Mouse (Mus musculus): ENCODE results near the gene Vapa. TPM values are rescaled to one million over a fixed set of nuclear protein-coding genes. Genes with fewer than 3 reads are reported as not detected.

The Vapa gene
- polyA plus RNA-seq, 1 experiment: 60.4 TPM

DNA sequence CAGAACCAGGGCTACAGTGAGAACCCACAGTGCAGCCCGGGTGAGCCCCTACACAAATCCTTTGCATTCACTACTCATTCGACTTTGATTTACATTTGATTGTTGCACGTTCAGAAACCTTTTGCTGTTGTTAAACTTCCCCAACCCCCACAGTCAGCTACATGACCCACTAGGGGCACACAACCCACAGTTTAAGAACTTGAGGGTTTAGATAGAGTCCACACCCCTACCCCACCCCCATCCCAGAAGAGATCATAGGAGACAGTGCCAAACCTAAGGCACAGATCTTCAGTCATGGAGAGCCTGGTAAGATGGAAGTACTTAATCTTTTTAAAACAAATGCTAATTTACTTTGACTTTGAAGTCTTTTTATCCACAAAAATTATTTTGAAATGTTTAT is 2.3 kb upstream of the Vapa start:
- WGBS: 33% methylated on average over 3 of the region's 3 CpGs
- H3K4me1 ChIP-seq (ENCODE audit: control insufficient read depth, insufficient read depth, low read length): no peaks in the 10 kb centered on the region
- TF ChIP-seq CTCF (IDR thresholded peaks at IDR 0.05; ENCODE audit: control insufficient read depth, insufficient read depth, low read length): no peak
- TF ChIP-seq POLR2A (IDR thresholded peaks at IDR 0.05; ENCODE audit: borderline replicate concordance, control insufficient read depth, low read depth, low read length): no peak
- no peak overlapping the region for H3K27ac ChIP-seq (ENCODE audit: control insufficient read depth, insufficient read depth, low read depth, low read length, poor library complexity)
- H3K4me3 ChIP-seq (replicated peaks; ENCODE audit: control insufficient read depth, low read depth, low read length): no peak overlapping the region

DNA sequence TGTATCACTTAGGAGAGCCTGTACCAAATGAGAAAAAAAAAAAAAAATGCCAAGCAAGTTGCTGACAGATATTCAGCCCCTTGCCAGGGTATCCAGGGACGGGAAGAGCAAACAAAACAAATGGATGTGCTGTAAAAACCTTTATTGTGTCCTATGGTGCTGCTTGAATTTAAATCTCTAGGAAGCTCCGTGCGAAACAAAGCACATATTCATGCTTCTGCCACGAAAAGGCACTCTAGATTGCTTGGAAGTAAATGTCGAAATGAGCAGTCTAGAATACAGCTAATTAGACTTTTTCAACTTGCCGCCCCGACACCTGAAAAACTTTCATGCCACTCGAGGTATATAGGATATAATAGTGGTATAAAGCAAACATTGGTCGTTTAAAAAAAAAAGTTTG is 1.1 kb upstream of the Vapa start:
- WGBS: 5% methylated on average over 9 of the region's 9 CpGs
- peaks cover 2% of the 10 kb centered on the region for H3K4me1 ChIP-seq (ENCODE audit: control insufficient read depth, insufficient read depth, low read length)
- H3K27ac ChIP-seq (ENCODE audit: control insufficient read depth, insufficient read depth, low read depth, low read length, poor library complexity): no peak overlapping the region; the same call in 1 of the 2 replicates
- H3K4me3 ChIP-seq (replicated peaks; ENCODE audit: control insufficient read depth, low read depth, low read length): peak overlapping the region; percentile 80
- TF ChIP-seq CTCF (IDR thresholded peaks at IDR 0.05; ENCODE audit: control insufficient read depth, insufficient read depth, low read length) (no peak), POLR2A (IDR thresholded peaks at IDR 0.05; ENCODE audit: borderline replicate concordance, control insufficient read depth, low read depth, low read length) (no peak)

DNA sequence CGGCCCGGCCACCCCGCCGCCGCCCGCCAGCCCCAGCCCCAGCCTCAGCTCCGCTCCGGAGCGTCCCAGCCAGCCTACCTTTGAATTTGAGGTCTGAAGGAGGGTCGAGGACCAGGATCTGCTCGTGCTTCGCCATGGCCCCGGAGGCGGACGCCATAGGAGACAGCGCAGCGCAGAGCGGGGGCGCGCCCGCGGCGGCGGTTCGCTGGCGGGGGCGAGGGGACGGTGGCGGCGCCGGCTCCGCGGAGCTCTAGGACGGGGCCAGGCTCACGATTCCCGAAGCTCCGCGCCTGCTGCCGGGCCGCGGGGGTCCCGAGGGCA is 253 bp downstream of the Vapa start:
- Histone ChIP-seq H3K4me3 (replicated peaks; ENCODE audit: control insufficient read depth, low read depth, low read length) (peak overlapping the region; percentile 78), H3K27ac (ENCODE audit: control insufficient read depth, insufficient read depth, low read depth, low read length, poor library complexity) (peak overlapping the region; percentile 97), H3K4me1 (ENCODE audit: control insufficient read depth, insufficient read depth, low read length) (peaks cover 5% of the 10 kb centered on the region)
- TF ChIP-seq POLR2A (IDR thresholded peaks at IDR 0.05; ENCODE audit: borderline replicate concordance, control insufficient read depth, low read depth, low read length) (no peak), CTCF (IDR thresholded peaks at IDR 0.05; ENCODE audit: control insufficient read depth, insufficient read depth, low read length) (no peak)
- WGBS: 2% methylated on average over 39 of the region's 42 CpGs

DNA sequence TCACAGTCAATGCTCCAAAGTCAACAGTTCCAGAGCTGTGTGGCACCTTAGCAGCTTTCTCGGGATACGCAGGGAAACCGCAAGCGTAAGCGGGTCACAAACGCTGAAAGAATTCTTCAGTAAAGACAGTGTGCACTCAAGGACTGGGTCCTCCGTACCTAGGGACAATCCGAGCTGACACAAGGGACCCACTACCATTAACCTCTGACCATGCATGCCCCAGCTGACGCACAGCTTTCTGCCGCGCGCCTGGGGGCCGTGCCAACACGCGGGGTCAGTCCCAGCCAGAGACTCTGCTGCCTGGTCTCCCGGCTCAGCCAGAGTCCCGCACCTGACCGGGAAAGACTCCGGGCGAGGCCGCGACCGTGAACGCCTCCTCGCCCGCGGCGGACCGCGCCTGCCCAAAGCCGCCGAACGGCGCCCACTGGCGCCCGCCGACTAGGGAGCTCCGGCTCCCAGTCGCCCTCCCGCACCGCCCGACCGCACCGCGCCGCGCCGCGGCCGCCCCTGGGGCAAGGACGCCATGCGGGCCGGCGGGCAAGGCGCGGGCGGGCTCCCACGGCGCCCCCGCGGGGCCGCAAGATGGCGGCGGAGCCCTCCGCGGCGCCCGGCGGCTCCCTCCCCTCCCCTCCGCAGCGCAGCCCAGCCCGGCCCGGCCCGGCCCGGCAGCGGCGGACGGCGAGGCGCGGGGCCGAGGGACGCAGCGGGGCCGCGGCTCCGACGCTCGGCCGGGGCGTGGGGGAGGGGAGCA is 789 bp downstream of the Vapa start:
- H3K4me1 ChIP-seq (ENCODE audit: control insufficient read depth, insufficient read depth, low read length): peaks cover 6% of the 10 kb centered on the region

DNA sequence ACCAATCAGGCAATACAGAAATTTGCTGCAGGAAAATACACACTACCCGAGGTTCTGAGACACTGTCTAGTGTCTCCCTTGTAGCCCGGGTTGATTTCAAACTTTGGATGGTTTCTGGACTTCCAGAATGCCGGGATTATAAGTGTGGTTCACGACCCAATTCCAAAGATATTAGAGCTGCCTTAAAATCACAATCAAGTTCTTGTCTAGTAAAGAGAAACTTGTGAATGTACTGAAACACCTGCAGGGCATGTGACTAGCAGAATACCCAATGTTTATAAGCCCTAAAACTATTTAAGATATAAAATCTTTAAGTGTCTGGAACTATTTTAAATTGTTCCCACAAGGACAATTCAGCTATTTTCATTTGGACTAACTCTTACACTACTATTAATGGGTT is 1.6 kb downstream of the Vapa start:
- WGBS: 4% methylated on average over 4 of the region's 4 CpGs
- peak overlapping the region; percentile 78 for H3K4me3 ChIP-seq (replicated peaks; ENCODE audit: control insufficient read depth, low read depth, low read length)

More for the DNA sequence above, 789 bp downstream of the Vapa start:
- Histone ChIP-seq H3K4me3 (replicated peaks; ENCODE audit: control insufficient read depth, low read depth, low read length) (peak overlapping the region; percentile 78), H3K27ac (ENCODE audit: control insufficient read depth, insufficient read depth, low read depth, low read length, poor library complexity) (peak overlapping the region; percentile 97)
- TF ChIP-seq POLR2A (IDR thresholded peaks at IDR 0.05; ENCODE audit: borderline replicate concordance, control insufficient read depth, low read depth, low read length): no peak
- no peak for TF ChIP-seq CTCF (IDR thresholded peaks at IDR 0.05; ENCODE audit: control insufficient read depth, insufficient read depth, low read length)
- 8% methylated on average over 91 of the region's 91 CpGs for WGBS

DNA sequence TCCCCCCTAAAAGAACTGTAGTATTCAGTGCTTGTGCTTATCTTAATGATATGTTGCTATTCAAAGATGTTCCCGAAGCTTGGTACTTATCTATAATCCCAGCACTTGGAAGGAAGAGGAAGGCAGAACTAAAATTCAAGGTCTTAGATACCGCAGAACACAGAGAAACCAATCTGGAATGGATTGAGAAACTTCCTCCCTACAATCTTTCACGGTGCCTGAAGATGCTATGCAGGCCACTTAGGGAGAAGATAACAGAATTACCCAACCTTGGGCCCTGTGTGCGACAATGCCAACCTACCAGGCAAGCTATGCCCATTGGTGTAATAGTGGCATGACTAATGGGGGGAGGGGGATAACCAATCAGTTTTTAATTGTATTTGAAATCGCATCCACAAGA is 4.6 kb downstream of the Vapa start:
- peaks cover 13% of the 10 kb centered on the region for H3K4me1 ChIP-seq (ENCODE audit: control insufficient read depth, insufficient read depth, low read length)
- H3K27ac ChIP-seq (ENCODE audit: control insufficient read depth, insufficient read depth, low read depth, low read length, poor library complexity): peak overlapping the region; percentile 11; the same call in 1 of the 2 replicates
- TF ChIP-seq POLR2A (IDR thresholded peaks at IDR 0.05; ENCODE audit: borderline replicate concordance, control insufficient read depth, low read depth, low read length): no peak
- no peak for TF ChIP-seq CTCF (IDR thresholded peaks at IDR 0.05; ENCODE audit: control insufficient read depth, insufficient read depth, low read length)
- no peak overlapping the region for H3K4me3 ChIP-seq (replicated peaks; ENCODE audit: control insufficient read depth, low read depth, low read length)
- WGBS: 19% methylated on average over 5 of the region's 5 CpGs

More for the DNA sequence above, 1.6 kb downstream of the Vapa start:
- no peak for TF ChIP-seq CTCF (IDR thresholded peaks at IDR 0.05; ENCODE audit: control insufficient read depth, insufficient read depth, low read length)
- TF ChIP-seq POLR2A (IDR thresholded peaks at IDR 0.05; ENCODE audit: borderline replicate concordance, control insufficient read depth, low read depth, low read length): no peak
- Histone ChIP-seq H3K4me1 (ENCODE audit: control insufficient read depth, insufficient read depth, low read length) (peaks cover 8% of the 10 kb centered on the region), H3K27ac (ENCODE audit: control insufficient read depth, insufficient read depth, low read depth, low read length, poor library complexity) (no peak overlapping the region)

DNA sequence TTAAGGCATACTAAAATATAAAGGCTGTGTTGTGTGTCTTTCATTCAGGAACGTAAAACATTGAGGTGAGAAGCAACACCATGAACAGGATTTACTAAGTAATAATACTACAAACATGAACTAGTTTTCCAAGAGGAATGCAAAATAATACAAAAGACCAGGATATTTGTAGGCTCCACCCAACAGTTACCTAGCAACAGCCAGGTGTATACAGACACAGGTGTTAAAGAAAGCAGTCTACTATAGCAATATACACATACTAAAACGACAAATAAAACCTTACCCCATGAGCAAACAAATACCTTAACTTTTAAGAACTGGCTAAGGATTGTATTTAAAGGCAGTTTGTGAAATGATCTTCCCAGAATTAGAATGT is 5.1 kb downstream of the Vapa start:
- Histone ChIP-seq H3K27ac (ENCODE audit: control insufficient read depth, insufficient read depth, low read depth, low read length, poor library complexity) (no peak overlapping the region), H3K4me3 (replicated peaks; ENCODE audit: control insufficient read depth, low read depth, low read length) (no peak overlapping the region), H3K4me1 (ENCODE audit: control insufficient read depth, insufficient read depth, low read length) (peaks cover 13% of the 10 kb centered on the region)
- TF ChIP-seq POLR2A (IDR thresholded peaks at IDR 0.05; ENCODE audit: borderline replicate concordance, control insufficient read depth, low read depth, low read length) (no peak), CTCF (IDR thresholded peaks at IDR 0.05; ENCODE audit: control insufficient read depth, insufficient read depth, low read length) (no peak)
- WGBS: 70% methylated on average over 2 of the region's 2 CpGs

DNA sequence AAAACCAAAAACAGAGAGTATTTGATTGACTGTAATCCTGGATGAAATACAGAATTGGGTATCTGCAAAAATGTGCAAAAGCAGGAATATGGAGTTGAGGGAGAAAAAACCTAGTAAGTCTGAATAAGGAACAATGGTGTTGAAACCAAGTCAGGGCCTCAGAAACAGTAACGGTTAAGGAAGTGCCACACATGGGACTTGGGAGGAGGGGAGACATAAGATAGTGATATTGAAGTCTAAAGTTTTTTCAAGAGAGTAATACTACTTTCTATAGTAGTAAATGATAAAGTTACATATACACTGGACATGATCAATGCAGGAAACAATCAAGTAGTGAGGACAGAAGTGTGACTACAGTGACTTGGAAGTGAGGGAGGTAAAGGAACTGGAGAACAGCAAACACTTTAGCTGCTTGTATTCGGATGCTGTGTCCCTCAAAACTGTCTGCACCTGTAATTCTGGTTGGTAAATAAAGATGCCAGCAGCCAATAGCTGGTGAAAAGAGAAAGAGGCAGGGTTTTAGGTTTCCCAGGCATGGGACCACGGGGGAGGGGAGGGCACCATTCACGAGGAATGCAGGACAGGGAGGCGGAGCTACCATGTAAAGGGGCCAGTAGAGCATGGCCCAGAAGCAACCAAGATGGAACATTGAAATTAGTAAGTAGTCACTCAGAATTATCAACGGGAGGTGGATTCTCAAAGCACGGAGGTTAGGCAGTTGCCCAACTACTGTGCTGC is 5.6 kb downstream of the Vapa start:
- Histone ChIP-seq H3K4me3 (replicated peaks; ENCODE audit: control insufficient read depth, low read depth, low read length) (no peak overlapping the region), H3K27ac (ENCODE audit: control insufficient read depth, insufficient read depth, low read depth, low read length, poor library complexity) (peak overlapping the region; percentile 52; the same call in 1 of the 2 replicates), H3K4me1 (ENCODE audit: control insufficient read depth, insufficient read depth, low read length) (peaks cover 13% of the 10 kb centered on the region)
- TF ChIP-seq POLR2A (IDR thresholded peaks at IDR 0.05; ENCODE audit: borderline replicate concordance, control insufficient read depth, low read depth, low read length) (no peak), CTCF (IDR thresholded peaks at IDR 0.05; ENCODE audit: control insufficient read depth, insufficient read depth, low read length) (no peak)
- 27% methylated on average over 7 of the region's 7 CpGs for WGBS

Data from bone marrow, adult 2 months (tissue).